Comparison of ENCODE assay signal across 8 mouse cellular contexts in genomic region chr5:142928749-142929399, GRCm38 (mm10). TPM values are rescaled to one million over a fixed set of nuclear protein-coding genes. Genes with fewer than 3 reads are reported as not detected.
DNase-seq lines count a peak whose midpoint lies in the region; ATAC-seq and TF ChIP-seq lines count a peak whose summit lies in the region.

No protein-coding gene starts in this region.

- H3K4me3 ChIP-seq in cortical plate, adult 2 months (ENCODE audit: insufficient read depth, low read length) = peak overlapping the region; percentile 42
- H3K4me3 ChIP-seq in hindbrain, postnatal 0 days (ENCODE audit: low read length) = peak overlapping the region; percentile 39

- H3K27ac ChIP-seq in cortical plate, adult 2 months (ENCODE audit: insufficient read depth, low read length) = peak overlapping the region; percentile 77
- no peak overlapping the region; the same call in 1 of the 2 replicates for H3K27ac ChIP-seq in hindbrain, postnatal 0 days

- 5% methylated on average over 28 of the region's 35 CpGs for WGBS in hindbrain, postnatal 0 days

- H3K36me3 ChIP-seq in hindbrain, postnatal 0 days (ENCODE audit: insufficient read depth, low read length) = no peaks in the 10 kb centered on the region

- no peaks in the 10 kb centered on the region for H3K9me3 ChIP-seq in hindbrain, postnatal 0 days (ENCODE audit: low read length)

- intact Hi-C loops in left cerebral cortex, postnatal 25 days (cut with DNase I) = loop anchor here (1.0 kb wide), 1 partner anchor 23 kb away; the partner anchor contains the start of gene Actb

- H3K4me1 ChIP-seq in cortical plate, adult 2 months (ENCODE audit: control insufficient read depth, insufficient read depth, low read length) = no peaks in the 10 kb centered on the region
- no peaks in the 10 kb centered on the region for H3K4me1 ChIP-seq in hindbrain, postnatal 0 days (ENCODE audit: insufficient read depth, low read length)

- peak overlapping the region; percentile 63 for H3K4me2 ChIP-seq in hindbrain, postnatal 0 days (ENCODE audit: low read depth, low read length)

- peak; percentile 30; the same call in 1 of the 2 replicates for ATAC-seq in hindbrain, postnatal 0 days
- ATAC-seq in megakaryocyte progenitor cell, adult 5-6 weeks (replicated peaks; ENCODE audit: poor library complexity) = peak; percentile 71

- H3K27me3 ChIP-seq in hindbrain, postnatal 0 days (ENCODE audit: insufficient read depth, low read length) = no peaks in the 10 kb centered on the region

- peak; percentile 53 for DNase-seq in MEL-GATA-1-ER (ENCODE audit: extremely low read depth, low read depth)
- DNase-seq in gastrocnemius, postnatal 10 days = peak; percentile 77
- DNase-seq in hindbrain, postnatal 0 days (ENCODE audit: low spot score) = peak; percentile 53
- DNase-seq in left cerebral cortex, postnatal 25 days (ENCODE audit: low spot score in 2 of 2) = peak; percentile 72 to 85
- peak; percentile 81 for DNase-seq in right cerebral cortex, postnatal 25 days
- DNase-seq in yolk sac, embryonic 10.5 days (ENCODE audit: low spot score) = peak; percentile 79

- TF ChIP-seq POLR2A in cortical plate, adult 2 months (IDR thresholded peaks at IDR 0.05; ENCODE audit: extremely low read depth, insufficient read depth, low read length) = no peak; the same call in 1 of the 2 replicates

- TF ChIP-seq CTCF in cortical plate, adult 2 months (IDR thresholded peaks at IDR 0.05; ENCODE audit: extremely low read depth, insufficient read depth, low read length) = no peak
- no peak for TF ChIP-seq CTCF in hindbrain, postnatal 0 days (IDR thresholded peaks at IDR 0.05; ENCODE audit: low read depth)

- peak overlapping the region; percentile 47 for H3K9ac ChIP-seq in hindbrain, postnatal 0 days (replicated peaks; ENCODE audit: low read length)

RNA-seq across cellular contexts. Expression of gene Actb, which starts 22.3 kb away (rescaled TPM):
- polyA plus RNA-seq in cortical plate, adult 2 months (2012; rRNA removed) = 2,590 and 2,602 TPM in 2 replicates
- 1,000 to 10,000 TPM; 1,451 to 1,869 TPM for total RNA-seq in gastrocnemius, postnatal 10 days (2021)
- 5,437 and 5,693 TPM in 2 replicates for total RNA-seq in hindbrain, postnatal 0 days (2014; rRNA removed)
- 15,098 and 15,291 TPM in 2 replicates for polyA plus RNA-seq in hindbrain, postnatal 0 days (2015; fragmentation: Nextera tagmentation; extraction: Ambion mirVana)
- total RNA-seq in left cerebral cortex, postnatal 25 days (2021) = 1,000 to 10,000 TPM; 2,451 to 2,479 TPM
- total RNA-seq in megakaryocyte progenitor cell, adult 5-6 weeks (2015) = 5,014 and 5,318 TPM in 2 replicates
- 3,372 and 3,558 TPM in 2 replicates for total RNA-seq in megakaryocyte progenitor cell, adult 5-6 weeks (2017)

RNA-seq across cellular contexts. Expression of gene Fscn1, which starts 31.3 kb away (rescaled TPM):
- 260 and 267 TPM in 2 replicates for polyA plus RNA-seq in cortical plate, adult 2 months (2012; rRNA removed)
- 100 to 1,000 TPM in 1 of 2 experiments, 10 to 100 TPM in 1; 94.0 to 121 TPM for total RNA-seq in gastrocnemius, postnatal 10 days (2021)
- 613 and 715 TPM in 2 replicates for total RNA-seq in hindbrain, postnatal 0 days (2014; rRNA removed)
- polyA plus RNA-seq in hindbrain, postnatal 0 days (2015; fragmentation: Nextera tagmentation; extraction: Ambion mirVana) = 412 and 457 TPM in 2 replicates
- 100 to 1,000 TPM; 384 to 450 TPM for total RNA-seq in left cerebral cortex, postnatal 25 days (2021)
- total RNA-seq in megakaryocyte progenitor cell, adult 5-6 weeks (2015) = 0.20 TPM in 1 of 2 replicates, not detected in the other
- total RNA-seq in megakaryocyte progenitor cell, adult 5-6 weeks (2017) = 0.10 TPM in 1 of 2 replicates, not detected in the other

RNA-seq across cellular contexts. Expression of gene Fbxl18, which starts 33.7 kb away (rescaled TPM):
- 22.4 and 22.7 TPM in 2 replicates for polyA plus RNA-seq in cortical plate, adult 2 months (2012; rRNA removed)
- 1 to 10 TPM; 7.1 to 8.4 TPM for total RNA-seq in gastrocnemius, postnatal 10 days (2021)
- total RNA-seq in hindbrain, postnatal 0 days (2014; rRNA removed) = 68.6 and 73.8 TPM in 2 replicates
- polyA plus RNA-seq in hindbrain, postnatal 0 days (2015; fragmentation: Nextera tagmentation; extraction: Ambion mirVana) = 28.0 and 31.4 TPM in 2 replicates
- 10 to 100 TPM; 32.5 to 33.7 TPM for total RNA-seq in left cerebral cortex, postnatal 25 days (2021)
- 1.9 and 2.2 TPM in 2 replicates for total RNA-seq in megakaryocyte progenitor cell, adult 5-6 weeks (2015)
- 2.4 and 2.6 TPM in 2 replicates for total RNA-seq in megakaryocyte progenitor cell, adult 5-6 weeks (2017)

Comparison
In these comparisons a context has a peak if more than half of its experiments do, and no peak if none do; other contexts are left out.
1. RNA of gene Fscn1, which starts 31.3 kb away (total RNA-seq): 613 to 715 TPM in hindbrain, postnatal 0 days, 384 to 450 TPM in left cerebral cortex, postnatal 25 days and 94.0 to 121 TPM in gastrocnemius, postnatal 10 days; 0.10 to 0.20 TPM in megakaryocyte progenitor cell, adult 5-6 weeks; every median in the first group is over 10 times any median in the second.
2. Peak in every context shown above with its lines, with median percentiles within 50 percentile points of each other: DNase-seq.